Mouse (Mus musculus) liver, postnatal 0 days (tissue): Measurements from ENCODE around the gene Fam192a. TPM values are rescaled to one million over a fixed set of nuclear protein-coding genes. Genes with fewer than 3 reads are reported as not detected.

Experiments used
- ATAC-seq: fragments of 200-750 bp; cut with Nextera tagmentation; 2 replicates; pipeline ENCODE4 v1.8.0; 2017; ENCODE audit warnings: mild to moderate bottlenecking, moderate library complexity
- DNase-seq: peaks from one replicate; pipeline ENCODE4 v3.0.0-alpha.2; 2016
- H3K27ac ChIP-seq: fragments of 300-500 bp; sonication (generic); 2 replicates; pipeline ENCODE4 v1.5.1; 2014; ENCODE audit warnings: antibody characterized with exemption, moderate library complexity, mild to moderate bottlenecking, low read depth
- H3K27me3 ChIP-seq: fragments of 300-500 bp; sonication (generic); 2 replicates; pipeline ENCODE4 v1.6.1; 2014; ENCODE audit warnings: low read length, control low read depth, mixed read lengths; ENCODE audit not compliant: insufficient read depth
- H3K36me3 ChIP-seq: fragments of 300-500 bp; sonication (generic); replicated peaks from 2 replicates; pipeline ENCODE4 v1.6.1; 2014; ENCODE audit warnings: mild to moderate bottlenecking, control low read depth, low read length, moderate library complexity, mixed read lengths; ENCODE audit not compliant: insufficient read depth
- H3K4me1 ChIP-seq: fragments of 300-500 bp; sonication (generic); 2 replicates; pipeline ENCODE4 v1.6.1; 2014; ENCODE audit warnings: antibody characterized with exemption, mild to moderate bottlenecking, control low read depth; ENCODE audit not compliant: insufficient read depth
- H3K4me2 ChIP-seq: fragments of 300-500 bp; sonication (generic); 2 replicates; pipeline ENCODE4 v1.6.1; 2014; ENCODE audit warnings: low read depth, mild to moderate bottlenecking, low read length, moderate library complexity, mixed read lengths
- H3K4me3 ChIP-seq: fragments of 300-500 bp; sonication (generic); 2 replicates; pipeline ENCODE4 v1.5.1; 2014; ENCODE audit warnings: low read depth, low read length
- H3K9ac ChIP-seq: fragments of 300-500 bp; sonication (generic); replicated peaks from 2 replicates; pipeline ENCODE4 v1.6.1; 2014; ENCODE audit warnings: mild to moderate bottlenecking, moderate library complexity
- H3K9me3 ChIP-seq: fragments of 300-500 bp; sonication (generic); 2 replicates; pipeline ENCODE4 v1.6.1; 2016; ENCODE audit warnings: mild to moderate bottlenecking, control low read depth, low read length, mixed read lengths
- CTCF ChIP-seq: sonication (generic); IDR thresholded peaks from 2 replicates; pipeline ENCODE4 v1.5.1; 2016; ENCODE audit warnings: antibody characterized with exemption, low read depth
- EP300 ChIP-seq: IDR thresholded peaks from 2 replicates; pipeline ENCODE4 v1.6.1; 2016; ENCODE audit warnings: antibody characterized with exemption, low read depth, mild to moderate bottlenecking
- WGBS: fragments of 180-500 bp; shearing (Covaris S2); extraction: QIAGEN DNeasy Blood & Tissue Kit; methylation state at CpG from one replicate; pipeline ENCODE4 v1.1.7; 2014; ENCODE audit not compliant: insufficient replicate concordance; 5-methylcytosine and 5-hydroxymethylcytosine counted together
- polyA plus RNA-seq: library from polyadenylated mRNA; unstranded; fragments of >200 nt; fragmentation: Nextera tagmentation; extraction: Ambion mirVana; gene quantifications from 2 replicates; pipeline ENCODE4 v1.2.1, GENCODE M21; 2015

Fam192a gene
- polyA plus RNA-seq: 23.6 and 24.2 TPM in 2 replicates

- no peaks in the 10 kb centered on the region for H3K27me3 ChIP-seq
- H3K36me3 ChIP-seq: no peaks in the 10 kb centered on the region
- ATAC-seq: peak; percentile 99
- peak within 1 kb of the TSS; percentile 98 for H3K4me3 ChIP-seq
- peak; percentile 99 for DNase-seq
- H3K9ac ChIP-seq: peak within 1 kb of the TSS; percentile 98
- WGBS: 0% methylated on average over 55 of the region's 55 CpGs
- peaks cover 12% of the 10 kb centered on the region; the same call in 1 of the 2 replicates for H3K4me1 ChIP-seq
- H3K9me3 ChIP-seq: no peaks in the 10 kb centered on the region
- TF ChIP-seq EP300 (peak; percentile 56; the same call in 1 of the 2 replicates), CTCF (no peak)
- peak within 1 kb of the TSS; percentile 88 for H3K4me2 ChIP-seq
- H3K27ac ChIP-seq: peak within 1 kb of the TSS; percentile 95
These were observed at the start of gene Fam192a, which contains the start of gene Rspry1 for GRCm38 (mm10) chr8:94601607-94602385. Gene Fam192a (minus strand): TSS chr8:94601997. Gene Rspry1 (plus strand): TSS chr8:94601937.

GRCm38 (mm10) chr8:94649496-94649895 lies 47.7 kb upstream of the Fam192a start:
- no peaks in the 10 kb centered on the region for H3K4me1 ChIP-seq
- no peak overlapping the region for H3K9ac ChIP-seq
- H3K36me3 ChIP-seq: peaks cover 52% of the 10 kb centered on the region
- H3K4me3 ChIP-seq: no peak overlapping the region
- no peak for TF ChIP-seq EP300
- no peak for TF ChIP-seq CTCF
- H3K4me2 ChIP-seq: no peak overlapping the region
- no peak overlapping the region for H3K27ac ChIP-seq
- no peaks in the 10 kb centered on the region for H3K27me3 ChIP-seq
- no peak for DNase-seq
- ATAC-seq: no peak
- no peaks in the 10 kb centered on the region for H3K9me3 ChIP-seq
- 58% methylated on average over 3 of the region's 3 CpGs for WGBS

- Histone ChIP-seq H3K36me3 (peaks cover 39% of the 10 kb centered on the region), H3K9me3 (no peaks in the 10 kb centered on the region), H3K27ac (no peak overlapping the region), H3K4me2 (no peak overlapping the region), H3K4me3 (no peak overlapping the region), H3K4me1 (no peaks in the 10 kb centered on the region), H3K9ac (no peak overlapping the region), H3K27me3 (no peaks in the 10 kb centered on the region)
- DNase-seq (no peak), ATAC-seq (no peak)
- 86% methylated on average over 3 of the region's 3 CpGs for WGBS
- TF ChIP-seq EP300 (no peak), CTCF (no peak)
These were observed 44.4 kb upstream of the Fam192a start for GRCm38 (mm10) chr8:94646165-94646564.

GRCm38 (mm10) chr8:94645202-94645601 lies 43.4 kb upstream of the Fam192a start:
- no peak for TF ChIP-seq EP300
- no peak for TF ChIP-seq CTCF
- no peak overlapping the region for H3K9ac ChIP-seq
- H3K9me3 ChIP-seq: no peaks in the 10 kb centered on the region
- no peak overlapping the region for H3K4me2 ChIP-seq
- WGBS: 32% methylated on average over 1 of the region's 1 CpGs
- DNase-seq (no peak), ATAC-seq (no peak)
- peaks cover 43% of the 10 kb centered on the region for H3K36me3 ChIP-seq
- no peaks in the 10 kb centered on the region for H3K27me3 ChIP-seq
- no peaks in the 10 kb centered on the region for H3K4me1 ChIP-seq
- H3K4me3 ChIP-seq: no peak overlapping the region
- H3K27ac ChIP-seq: no peak overlapping the region

- no peak for ATAC-seq
- H3K27ac ChIP-seq: no peak overlapping the region
- no peaks in the 10 kb centered on the region for H3K4me1 ChIP-seq
- no peak for TF ChIP-seq EP300
- TF ChIP-seq CTCF: no peak
- H3K9me3 ChIP-seq: no peaks in the 10 kb centered on the region
- 77% methylated on average over 3 of the region's 3 CpGs for WGBS
- no peak overlapping the region for H3K4me3 ChIP-seq
- H3K9ac ChIP-seq: no peak overlapping the region
- H3K36me3 ChIP-seq: peaks cover 49% of the 10 kb centered on the region
- DNase-seq: no peak
- no peak overlapping the region for H3K4me2 ChIP-seq
- H3K27me3 ChIP-seq: no peaks in the 10 kb centered on the region
These were observed 40.1 kb upstream of the Fam192a start for GRCm38 (mm10) chr8:94641938-94642337.

GRCm38 (mm10) chr8:94641183-94641582 lies 39.4 kb upstream of the Fam192a start:
- ATAC-seq: no peak
- Histone ChIP-seq H3K36me3 (peaks cover 49% of the 10 kb centered on the region), H3K4me2 (no peak overlapping the region), H3K27me3 (no peaks in the 10 kb centered on the region), H3K4me3 (no peak overlapping the region), H3K9me3 (no peaks in the 10 kb centered on the region), H3K9ac (no peak overlapping the region), H3K27ac (no peak overlapping the region), H3K4me1 (no peaks in the 10 kb centered on the region)
- TF ChIP-seq CTCF (no peak), EP300 (no peak)
- no peak for DNase-seq
- 88% methylated on average over 2 of the region's 2 CpGs for WGBS
